Mouse (Mus musculus): Measurements from ENCODE around the gene Paf1.

DNA sequence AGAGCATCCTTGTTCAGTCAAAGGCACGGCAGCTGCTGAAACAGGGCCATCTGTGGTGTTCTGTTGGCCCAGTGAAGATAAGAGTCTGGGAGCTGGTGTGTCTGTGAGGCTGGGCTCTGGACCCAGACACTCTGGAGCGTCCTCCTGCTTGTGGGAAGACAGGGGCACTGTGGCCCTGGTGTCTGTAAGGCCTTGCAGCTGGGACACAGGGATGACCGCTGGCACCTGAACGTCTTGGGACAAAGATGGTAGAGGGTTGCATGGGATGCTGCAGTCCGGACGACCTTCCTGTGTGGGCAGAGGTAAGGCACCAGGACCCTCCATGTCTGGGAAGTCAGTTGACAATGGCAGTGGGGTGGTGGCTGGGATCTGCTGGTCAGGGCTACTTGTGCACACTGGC, 32.5 kb upstream of the Paf1 start:
- TF ChIP-seq POLR2A (IDR thresholded peaks at IDR 0.05; ENCODE audit: borderline replicate concordance, extremely low read depth, low read depth, low read length) (no peak), CTCF (IDR thresholded peaks at IDR 0.05; ENCODE audit: insufficient read depth, low read length) (no peak)

Data from lung, adult 2 months (tissue).